Mouse (Mus musculus): Measurements from ENCODE around the gene Izumo1. TPM values are rescaled to one million over a fixed set of nuclear protein-coding genes. Genes with fewer than 3 reads are reported as not detected.
"Not testable (repeated sequence)": the region's sequence is repeated elsewhere in the genome, so short reads cannot be mapped to it uniquely, and the experiment has no call there.

The Izumo1 gene
- polyA plus RNA-seq, 1 experiment from 2014 or later: 0.27 TPM

- no peaks in the 10 kb centered on the region for H3K36me3 ChIP-seq (ENCODE audit: control insufficient read depth, insufficient read depth, low read length)
- H3K4me2 ChIP-seq (ENCODE audit: low read length): no peak overlapping the region
- peaks cover 6% of the 10 kb centered on the region; the same call in 1 of the 2 replicates for H3K4me1 ChIP-seq (replicated peaks; ENCODE audit: control insufficient read depth, insufficient read depth, low read length)
- no peak overlapping the region for H3K4me3 ChIP-seq (ENCODE audit: low read depth, low read length)
- no peaks in the 10 kb centered on the region for H3K9me3 ChIP-seq (ENCODE audit: control insufficient read depth, low read length)
- 80% methylated on average over 11 of the region's 11 CpGs for WGBS
- H3K9ac ChIP-seq (ENCODE audit: low read length): no peak overlapping the region
- no peaks in the 10 kb centered on the region for H3K27me3 ChIP-seq (replicated peaks; ENCODE audit: control insufficient read depth, insufficient read depth, low read length)
- H3K27ac ChIP-seq (ENCODE audit: low read depth): no peak overlapping the region
- ATAC-seq (replicated peaks; ENCODE audit: low FRiP score, low TSS enrichment, low read depth) (no peak), DNase-seq (ENCODE audit: low spot score) (no peak)
These were observed 39.3 kb downstream of the Izumo1 start for GRCm38 (mm10) chr7:45660746-45661478.

GRCm38 (mm10) chr7:45661702-45662101 lies 40.1 kb downstream of the Izumo1 start:
- not testable (repeated sequence) for ATAC-seq (replicated peaks; ENCODE audit: low FRiP score, low TSS enrichment, low read depth); H3K27me3 ChIP-seq (replicated peaks; ENCODE audit: control insufficient read depth, insufficient read depth, low read length); H3K27ac ChIP-seq (ENCODE audit: low read depth); H3K4me3 ChIP-seq (ENCODE audit: low read depth, low read length); H3K36me3 ChIP-seq (ENCODE audit: control insufficient read depth, insufficient read depth, low read length); H3K4me1 ChIP-seq (replicated peaks; ENCODE audit: control insufficient read depth, insufficient read depth, low read length); H3K9me3 ChIP-seq (ENCODE audit: control insufficient read depth, low read length); H3K4me2 ChIP-seq (ENCODE audit: low read length); H3K9ac ChIP-seq (ENCODE audit: low read length); DNase-seq (ENCODE audit: low spot score)
- 91% methylated on average over 6 of the region's 6 CpGs for WGBS

GRCm38 (mm10) chr7:45665303-45666138 lies 43.9 kb downstream of the Izumo1 start:
- peaks cover 10% of the 10 kb centered on the region; the same call in 1 of the 2 replicates for H3K4me1 ChIP-seq (replicated peaks; ENCODE audit: control insufficient read depth, insufficient read depth, low read length)
- no peaks in the 10 kb centered on the region for H3K36me3 ChIP-seq (ENCODE audit: control insufficient read depth, insufficient read depth, low read length)
- no peak overlapping the region for H3K9ac ChIP-seq (ENCODE audit: low read length)
- no peak overlapping the region; the same call in 1 of the 2 replicates for H3K4me3 ChIP-seq (ENCODE audit: low read depth, low read length)
- H3K27ac ChIP-seq (ENCODE audit: low read depth): no peak overlapping the region
- peak overlapping the region; percentile 34 for H3K4me2 ChIP-seq (ENCODE audit: low read length)
- H3K27me3 ChIP-seq (replicated peaks; ENCODE audit: control insufficient read depth, insufficient read depth, low read length): no peaks in the 10 kb centered on the region
- ATAC-seq (replicated peaks; ENCODE audit: low FRiP score, low TSS enrichment, low read depth) (no peak), DNase-seq (ENCODE audit: low spot score) (peak; percentile 56)
- H3K9me3 ChIP-seq (ENCODE audit: control insufficient read depth, low read length): no peaks in the 10 kb centered on the region
- 42% methylated on average over 13 of the region's 13 CpGs for WGBS

GRCm38 (mm10) chr7:45666161-45666560 lies 44.5 kb downstream of the Izumo1 start, which contains the start of gene Fut2:
Gene Fut2 (minus strand): TSS chr7:45666394.
- Histone ChIP-seq H3K4me1 (replicated peaks; ENCODE audit: control insufficient read depth, insufficient read depth, low read length) (peaks cover 10% of the 10 kb centered on the region; the same call in 1 of the 2 replicates), H3K9me3 (ENCODE audit: control insufficient read depth, low read length) (no peaks in the 10 kb centered on the region), H3K4me3 (ENCODE audit: low read depth, low read length) (no peak within 1 kb of the TSS; the same call in 1 of the 2 replicates), H3K36me3 (ENCODE audit: control insufficient read depth, insufficient read depth, low read length) (no peaks in the 10 kb centered on the region), H3K27me3 (replicated peaks; ENCODE audit: control insufficient read depth, insufficient read depth, low read length) (no peaks in the 10 kb centered on the region), H3K9ac (ENCODE audit: low read length) (no peak within 1 kb of the TSS), H3K4me2 (ENCODE audit: low read length) (peak within 1 kb of the TSS; percentile 34), H3K27ac (ENCODE audit: low read depth) (no peak within 1 kb of the TSS)
- WGBS: 70% methylated on average over 7 of the region's 7 CpGs
- ATAC-seq (replicated peaks; ENCODE audit: low FRiP score, low TSS enrichment, low read depth) (0 out of 2 replicates have a peak, but pooled peaks have one; percentile 9), DNase-seq (ENCODE audit: low spot score) (no peak)

GRCm38 (mm10) chr7:45667761-45668160 lies 46.1 kb downstream of the Izumo1 start:
- 73% methylated on average over 14 of the region's 14 CpGs for WGBS
- Histone ChIP-seq H3K36me3 (ENCODE audit: control insufficient read depth, insufficient read depth, low read length) (no peaks in the 10 kb centered on the region), H3K4me2 (ENCODE audit: low read length) (no peak overlapping the region), H3K9ac (ENCODE audit: low read length) (no peak overlapping the region), H3K9me3 (ENCODE audit: control insufficient read depth, low read length) (no peaks in the 10 kb centered on the region), H3K27ac (ENCODE audit: low read depth) (no peak overlapping the region), H3K27me3 (replicated peaks; ENCODE audit: control insufficient read depth, insufficient read depth, low read length) (no peaks in the 10 kb centered on the region), H3K4me1 (replicated peaks; ENCODE audit: control insufficient read depth, insufficient read depth, low read length) (peaks cover 10% of the 10 kb centered on the region; the same call in 1 of the 2 replicates), H3K4me3 (ENCODE audit: low read depth, low read length) (no peak overlapping the region)
- DNase-seq (ENCODE audit: low spot score) (no peak), ATAC-seq (replicated peaks; ENCODE audit: low FRiP score, low TSS enrichment, low read depth) (no peak)

GRCm38 (mm10) chr7:45668921-45669320 lies 47.3 kb downstream of the Izumo1 start:
- no peak for DNase-seq (ENCODE audit: low spot score)
- no peaks in the 10 kb centered on the region for H3K27me3 ChIP-seq (replicated peaks; ENCODE audit: control insufficient read depth, insufficient read depth, low read length)
- no peak overlapping the region for H3K27ac ChIP-seq (ENCODE audit: low read depth)
- no peak overlapping the region for H3K9ac ChIP-seq (ENCODE audit: low read length)
- H3K4me3 ChIP-seq (ENCODE audit: low read depth, low read length): no peak overlapping the region
- H3K4me1 ChIP-seq (replicated peaks; ENCODE audit: control insufficient read depth, insufficient read depth, low read length): peaks cover 10% of the 10 kb centered on the region; the same call in 1 of the 2 replicates
- H3K36me3 ChIP-seq (ENCODE audit: control insufficient read depth, insufficient read depth, low read length): no peaks in the 10 kb centered on the region
- ATAC-seq (replicated peaks; ENCODE audit: low FRiP score, low TSS enrichment, low read depth): no peak
- H3K4me2 ChIP-seq (ENCODE audit: low read length): no peak overlapping the region
- no peaks in the 10 kb centered on the region for H3K9me3 ChIP-seq (ENCODE audit: control insufficient read depth, low read length)
- 95% methylated on average over 9 of the region's 9 CpGs for WGBS

GRCm38 (mm10) chr7:45677627-45678295 lies 56.1 kb downstream of the Izumo1 start:
- Histone ChIP-seq H3K9me3 (ENCODE audit: control insufficient read depth, low read length) (no peaks in the 10 kb centered on the region), H3K4me1 (replicated peaks; ENCODE audit: control insufficient read depth, insufficient read depth, low read length) (peaks cover 9% of the 10 kb centered on the region), H3K27me3 (replicated peaks; ENCODE audit: control insufficient read depth, insufficient read depth, low read length) (no peaks in the 10 kb centered on the region), H3K36me3 (ENCODE audit: control insufficient read depth, insufficient read depth, low read length) (no peaks in the 10 kb centered on the region), H3K9ac (ENCODE audit: low read length) (no peak overlapping the region), H3K4me2 (ENCODE audit: low read length) (no peak overlapping the region), H3K27ac (ENCODE audit: low read depth) (peak overlapping the region; percentile 8), H3K4me3 (ENCODE audit: low read depth, low read length) (no peak overlapping the region)
- ATAC-seq (replicated peaks; ENCODE audit: low FRiP score, low TSS enrichment, low read depth) (peak; percentile 64; the same call in 1 of the 2 replicates), DNase-seq (ENCODE audit: low spot score) (peak; percentile 60)
- WGBS: 52% methylated on average over 7 of the region's 7 CpGs
